Mouse (Mus musculus) gastrocnemius, adult 18-20 months (tissue): ENCODE data around the gene Rdx. TPM values are rescaled to one million over a fixed set of nuclear protein-coding genes. Genes with fewer than 3 reads are reported as not detected.
"Not testable (repeated sequence)": the region's sequence is repeated elsewhere in the genome, so short reads cannot be mapped to it uniquely, and the experiment has no call there.

Experiments
- DNase-seq: peaks from one replicate; pipeline ENCODE4 v3.0.0; 2021; ENCODE audit warnings: low spot score
- total RNA-seq, 2 experiments: library from RNA; stranded (reverse); gene quantifications; 2 replicates each; pipeline ENCODE4 v1.2.3; 2021

Rdx gene
- total RNA-seq, 2 experiments from 2014 or later: 119 TPM

GRCm38 (mm10) chr9:52050361-52050760, 3.4 kb downstream of the Rdx start:
- no peak for DNase-seq

DNA sequence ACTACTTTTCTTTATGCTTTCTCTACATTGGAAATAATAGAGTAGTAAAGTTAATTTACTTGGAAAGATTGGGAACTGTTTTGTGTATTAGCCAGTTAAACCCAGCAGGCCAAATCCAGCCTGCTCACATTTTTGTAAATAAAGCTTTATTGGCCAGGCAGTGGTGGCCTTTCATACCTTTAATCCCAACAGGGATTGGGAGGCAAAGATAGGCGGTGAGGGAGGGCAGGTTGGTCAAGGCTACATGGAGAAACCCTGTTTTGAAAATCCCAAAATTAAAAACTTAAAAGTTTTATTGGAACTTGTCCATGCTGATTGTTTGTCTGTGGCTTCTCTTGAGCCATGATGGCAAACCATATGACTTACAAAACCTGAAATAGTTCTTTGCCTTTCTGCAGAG, 5.2 kb downstream of the Rdx start:
- no peak for DNase-seq

DNA sequence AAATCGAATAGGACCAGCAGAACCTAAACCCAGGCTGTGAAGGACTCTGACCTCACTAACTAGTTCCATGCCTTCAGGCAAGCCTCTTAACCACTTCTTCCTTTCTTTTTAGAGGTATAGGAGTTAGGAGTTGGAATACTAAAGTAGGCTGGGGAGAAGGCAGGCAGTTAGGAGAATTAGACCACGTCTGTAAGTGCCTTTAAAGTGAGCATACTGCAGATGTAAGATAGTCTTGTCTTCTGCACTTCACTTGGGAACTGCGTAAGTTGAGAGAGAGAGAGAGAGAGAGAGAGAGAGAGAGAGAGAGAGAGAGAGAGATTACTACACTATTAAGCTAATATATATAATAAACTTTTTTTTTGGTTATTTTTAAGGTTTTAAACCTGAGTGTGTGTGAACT, 8.3 kb downstream of the Rdx start:
- DNase-seq: no peak

DNA sequence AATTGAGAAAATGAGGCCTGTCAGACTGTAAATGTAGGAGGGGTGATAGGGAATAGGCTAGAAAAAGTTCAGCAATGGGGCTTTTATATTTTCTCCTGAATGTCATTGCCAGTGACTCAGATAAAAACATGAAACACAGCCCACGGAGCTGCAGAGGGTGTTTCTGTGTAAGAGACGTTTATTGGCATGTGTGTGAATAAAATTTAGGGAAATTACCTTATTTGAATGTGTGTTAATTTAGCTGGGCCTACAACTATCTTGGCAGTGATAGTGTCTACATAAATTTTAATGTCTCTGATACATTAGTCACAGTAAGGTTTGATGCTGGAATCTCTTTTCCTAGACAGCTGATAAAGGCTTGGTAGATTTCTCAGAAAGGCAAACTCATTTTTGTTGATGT, 12.8 kb downstream of the Rdx start:
- no peak for DNase-seq

- DNase-seq: no peak
These were observed 23.1 kb downstream of the Rdx start for GRCm38 (mm10) chr9:52070052-52070451.

DNA sequence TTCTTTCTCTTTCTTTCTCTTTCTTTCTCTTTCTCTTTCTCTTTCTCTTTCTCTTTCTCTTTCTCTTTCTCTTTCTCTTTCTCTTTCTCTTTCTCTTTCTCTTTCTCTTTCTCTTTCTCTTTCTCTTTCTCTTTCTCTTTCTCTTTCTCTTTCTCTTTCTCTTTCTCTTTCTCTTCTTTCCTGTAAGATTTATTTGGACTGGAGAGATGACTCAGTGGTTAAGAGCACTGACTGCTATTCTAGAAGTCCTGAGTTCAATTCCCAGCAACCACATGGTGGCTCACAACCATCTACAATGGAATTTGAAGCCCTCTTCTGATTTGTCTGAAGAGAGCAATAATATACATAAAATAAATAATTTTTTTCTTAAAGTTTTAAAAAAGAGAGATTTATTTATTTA, 24.4 kb downstream of the Rdx start:
- not testable (repeated sequence) for DNase-seq

DNA sequence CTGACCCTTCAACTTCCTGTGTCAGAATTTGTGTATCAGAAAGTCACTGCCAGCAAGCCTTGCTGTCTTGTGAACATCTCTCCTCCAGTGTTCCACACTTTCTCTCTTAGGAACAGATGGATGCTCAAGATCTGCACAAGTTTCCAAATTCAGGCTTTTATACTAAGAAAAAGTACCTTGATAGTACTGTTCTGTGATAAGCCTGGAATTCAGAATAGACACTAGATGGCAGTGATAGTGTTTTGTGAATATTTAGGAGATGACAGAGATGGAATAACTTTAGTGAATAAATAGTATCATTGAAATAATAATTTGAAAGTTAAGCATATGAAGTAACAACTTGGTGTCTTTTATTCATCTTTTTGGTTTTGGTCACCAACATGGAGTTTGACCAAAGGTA, 25.2 kb downstream of the Rdx start:
- no peak for DNase-seq

DNA sequence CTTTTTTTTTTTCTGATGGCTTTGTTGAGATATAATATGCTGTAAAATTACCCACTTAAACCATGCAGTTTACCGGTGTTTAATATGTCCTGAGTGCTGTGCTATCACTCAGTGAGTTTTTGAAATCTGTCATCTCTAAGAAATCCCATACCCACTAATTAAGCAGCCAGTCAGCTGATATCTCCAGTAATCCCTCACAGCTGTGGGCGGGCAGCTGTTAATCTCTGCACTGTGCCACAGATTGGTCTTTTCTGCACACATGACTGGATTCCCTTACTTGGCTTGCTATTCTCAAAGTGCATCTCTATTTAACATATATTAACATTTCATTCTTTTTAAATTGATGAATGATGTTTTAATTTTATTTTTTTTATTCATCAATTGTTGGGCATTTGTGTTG, 29.1 kb downstream of the Rdx start:
- no peak for DNase-seq

- no peak for DNase-seq
These were observed 30.7 kb downstream of the Rdx start for GRCm38 (mm10) chr9:52077692-52078091.

DNA sequence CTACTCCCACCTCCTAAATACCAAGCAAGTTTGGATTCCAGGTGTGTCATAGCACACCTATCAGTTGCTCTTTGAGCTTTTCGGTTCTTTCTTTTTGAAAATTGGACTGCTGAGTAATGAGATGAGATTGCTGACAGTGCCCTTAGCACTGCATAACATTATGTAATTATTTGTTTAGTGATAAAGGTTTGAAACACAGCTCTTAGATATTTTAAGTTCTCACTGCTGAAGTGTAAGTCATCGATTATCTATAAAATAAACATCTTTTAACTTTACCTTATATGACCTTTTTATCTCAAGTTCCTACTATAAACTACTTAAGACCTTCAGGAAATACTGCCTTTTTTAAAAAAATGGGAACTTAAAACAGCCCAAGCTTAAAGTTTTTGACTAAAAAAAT, 35.0 kb downstream of the Rdx start:
- no peak for DNase-seq

GRCm38 (mm10) chr9:52082414-52082813, 35.4 kb downstream of the Rdx start:
- DNase-seq: no peak

GRCm38 (mm10) chr9:52091752-52092151, 44.8 kb downstream of the Rdx start:
- no peak for DNase-seq

GRCm38 (mm10) chr9:52092311-52092710, 45.3 kb downstream of the Rdx start:
- no peak for DNase-seq

- no peak for DNase-seq
These were observed 46.1 kb downstream of the Rdx start for GRCm38 (mm10) chr9:52093108-52093507.

- no peak for DNase-seq
These were observed 47.0 kb downstream of the Rdx start for GRCm38 (mm10) chr9:52094016-52094415.

GRCm38 (mm10) chr9:52094471-52094980, 47.6 kb downstream of the Rdx start:
- DNase-seq: no peak

DNA sequence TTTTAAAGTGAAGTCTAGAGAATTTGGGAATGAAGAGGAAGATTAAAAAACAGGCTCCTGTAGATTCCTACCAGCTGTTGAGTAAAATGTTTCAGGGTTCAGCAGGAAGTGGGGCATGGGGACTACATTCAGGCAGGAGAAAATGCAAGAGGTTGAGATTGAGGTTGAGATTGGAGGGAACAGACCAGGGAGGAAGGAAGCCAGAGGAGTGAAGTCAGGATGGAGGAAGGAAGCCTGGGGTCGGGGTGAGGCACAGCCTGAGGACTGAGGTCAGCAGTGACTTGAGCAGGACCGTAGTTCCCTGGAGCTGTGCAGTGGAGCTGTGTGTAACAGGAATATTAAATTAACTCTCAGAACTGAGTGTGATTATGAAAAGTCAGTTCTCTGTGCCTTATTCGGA, 48.7 kb downstream of the Rdx start:
- DNase-seq: no peak

GRCm38 (mm10) chr9:52097386-52097785, 50.4 kb downstream of the Rdx start:
- no peak for DNase-seq

DNA sequence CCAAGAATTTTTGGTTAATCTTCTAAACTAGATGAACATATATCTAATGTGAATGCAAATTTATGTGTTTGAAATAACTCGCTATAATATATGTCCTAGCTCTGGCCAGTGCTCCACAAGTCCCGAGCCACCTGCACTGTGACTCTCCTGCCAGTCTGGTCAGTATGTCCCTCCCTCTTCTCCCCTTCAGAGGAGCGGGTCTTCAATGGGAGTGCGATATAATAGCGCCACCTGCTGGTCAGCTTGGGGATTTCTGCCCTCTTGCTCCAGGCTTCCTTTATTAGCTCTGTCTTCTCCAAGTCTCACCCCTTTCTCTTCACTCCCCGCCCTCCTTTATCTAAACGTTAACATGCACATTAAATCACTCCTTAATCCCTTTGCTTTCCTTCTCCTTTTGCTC, 51.6 kb downstream of the Rdx start:
- DNase-seq: peak; percentile 84

DNA sequence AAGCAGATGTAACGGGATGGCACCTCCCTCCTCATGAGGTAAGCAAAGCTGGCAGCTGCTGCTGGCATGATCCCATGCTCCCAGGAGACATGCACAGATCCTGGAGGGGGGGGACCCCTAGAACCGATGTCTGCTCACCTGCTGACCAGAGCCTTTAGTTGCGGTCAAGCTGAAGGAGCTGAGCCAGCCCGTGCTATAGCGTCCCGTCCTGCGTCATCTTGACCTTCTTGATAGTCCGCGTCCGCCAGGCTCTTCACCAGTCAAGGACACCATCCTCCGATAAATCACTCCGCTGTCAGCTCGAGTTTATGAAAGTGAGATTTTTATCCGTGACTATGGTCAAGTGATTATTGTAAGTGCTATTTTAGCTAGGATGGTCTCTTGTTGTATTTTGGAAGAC, 53.5 kb downstream of the Rdx start:
- DNase-seq: no peak

DNA sequence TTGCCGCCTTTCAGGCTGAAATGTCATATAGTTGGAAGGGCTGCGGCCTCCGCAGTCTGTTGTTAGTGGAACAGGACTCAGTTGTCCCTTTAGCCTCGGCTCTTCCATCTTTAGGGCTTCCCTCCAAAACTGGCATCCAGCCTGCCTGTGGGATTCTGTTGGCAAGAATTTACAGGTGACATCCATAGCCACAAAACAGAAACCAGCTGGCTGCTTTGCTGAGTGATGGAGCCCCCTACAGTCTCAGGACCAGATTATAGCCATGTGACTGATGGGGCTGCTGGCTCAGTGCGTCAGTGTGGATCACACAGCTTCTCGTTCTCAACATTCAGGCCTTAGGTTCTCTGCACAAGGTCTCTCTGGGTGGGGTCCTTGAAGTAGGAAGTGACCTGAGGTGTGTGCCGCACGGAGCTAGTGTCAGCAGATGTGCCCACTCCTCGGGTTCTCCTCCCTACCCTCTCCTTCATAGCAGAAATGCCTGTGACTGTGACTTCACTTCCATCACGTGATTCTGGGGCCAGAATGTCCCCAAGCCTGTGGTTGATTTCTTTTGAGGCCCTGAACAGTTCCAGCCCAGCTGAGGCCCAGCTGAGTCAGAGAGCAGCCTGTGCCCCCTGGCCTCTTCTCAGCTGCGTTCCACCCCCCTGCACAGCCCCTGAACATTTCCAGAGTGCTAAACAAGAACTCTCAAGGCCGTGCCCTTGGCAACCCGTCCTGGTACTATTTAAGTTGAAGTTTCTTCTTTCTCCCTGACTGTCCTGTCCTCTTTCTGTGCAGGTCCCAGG, 55.3 kb downstream of the Rdx start:
- DNase-seq: no peak

- no peak for DNase-seq
These were observed 56.7 kb downstream of the Rdx start for GRCm38 (mm10) chr9:52103448-52104224.

- no peak for DNase-seq
These were observed 57.2 kb downstream of the Rdx start for GRCm38 (mm10) chr9:52104225-52104615.
